Mouse (Mus musculus): ENCODE results near the gene Ppp1r1b.

Ppp1r1b gene

GRCm38 (mm10) chr11:98348083-98348961, at the start of gene Ppp1r1b:
Ppp1r1b (plus strand) TSS chr11:98348404.
- peak; percentile 78 for DNase-seq

- DNase-seq: peak; percentile 73
Observed at GRCm38 (mm10) chr11:98298484-98299205, 49.6 kb upstream of the Ppp1r1b start.

GRCm38 (mm10) chr11:98313790-98314323, 34.3 kb upstream of the Ppp1r1b start:
- DNase-seq: peak; percentile 89

DNA sequence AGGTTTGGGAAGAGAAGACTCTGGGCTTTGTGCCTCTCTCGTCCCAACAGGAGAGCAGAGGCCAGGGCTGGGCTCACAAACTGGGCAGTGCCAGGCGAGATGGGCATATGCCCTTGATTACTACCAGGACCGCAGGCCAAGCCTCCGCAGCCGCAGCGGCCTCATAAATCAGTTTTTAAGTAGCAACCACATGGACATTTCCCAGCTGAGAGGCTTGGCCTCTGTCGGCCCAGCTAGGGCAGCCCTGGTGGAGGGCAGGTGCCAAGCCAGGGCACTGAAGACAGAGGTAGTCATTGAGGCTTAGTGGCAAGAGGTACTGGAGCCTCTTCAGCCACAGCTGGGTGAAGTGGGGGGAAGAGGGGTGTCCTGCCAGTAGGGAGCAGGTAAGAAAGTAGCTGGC, 30.7 kb upstream of the Ppp1r1b start:
- DNase-seq: no peak

DNA sequence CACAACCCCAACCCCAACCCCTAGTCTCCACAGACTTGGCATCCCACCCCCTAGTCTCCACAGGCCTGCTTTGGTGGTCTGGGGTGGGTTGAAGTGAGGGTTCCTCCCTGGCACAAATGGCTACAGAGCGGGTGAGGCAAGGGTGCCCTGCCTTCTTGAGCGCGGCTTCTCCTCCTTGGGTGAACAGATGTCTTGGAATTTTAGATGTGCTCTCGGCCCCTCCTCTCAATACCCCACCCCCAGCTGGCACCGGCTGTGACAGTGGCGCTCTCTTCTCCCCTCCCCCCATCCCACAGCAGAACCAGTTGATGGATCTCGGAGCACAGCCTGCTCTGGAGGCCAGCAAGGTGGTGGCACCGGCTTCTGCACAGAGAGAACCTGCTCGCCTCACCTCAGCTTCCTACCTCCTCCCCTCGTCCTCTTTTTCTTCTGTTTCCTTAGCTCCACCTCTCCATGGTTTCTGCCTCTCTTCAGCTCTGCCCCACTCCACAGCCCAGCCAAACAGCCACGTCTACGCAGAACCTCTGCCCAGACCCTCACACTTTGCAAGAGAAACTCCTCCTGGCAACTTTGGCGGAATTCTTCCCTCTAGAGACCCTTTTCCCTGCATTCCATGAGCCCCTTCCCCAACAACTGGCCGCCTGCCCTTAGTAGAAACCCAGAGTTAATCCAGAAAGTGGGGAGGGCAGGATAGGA, 29.6 kb upstream of the Ppp1r1b start:
- DNase-seq: no peak

DNA sequence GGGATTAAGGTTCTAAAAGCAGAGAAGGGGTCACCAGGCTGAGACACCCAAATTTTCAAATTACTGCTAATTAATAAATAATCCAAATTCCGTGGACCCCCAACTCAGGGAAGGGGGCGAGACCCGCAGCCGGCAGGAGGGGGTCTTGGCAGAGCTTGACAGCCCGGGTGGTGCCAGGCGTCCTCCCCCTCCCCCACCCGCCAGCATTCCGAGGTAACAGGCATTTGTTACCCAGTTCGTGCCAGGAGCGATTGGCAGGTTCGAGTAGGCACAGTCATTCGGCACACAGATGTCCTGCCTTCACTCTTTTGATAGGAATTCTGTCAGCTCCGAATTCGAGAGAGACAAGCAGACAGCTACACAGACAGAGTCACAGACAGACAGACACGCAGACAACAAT, 29.1 kb upstream of the Ppp1r1b start:
- DNase-seq: no peak

- DNase-seq: no peak
Observed at GRCm38 (mm10) chr11:98319544-98319943, 28.7 kb upstream of the Ppp1r1b start.

DNA sequence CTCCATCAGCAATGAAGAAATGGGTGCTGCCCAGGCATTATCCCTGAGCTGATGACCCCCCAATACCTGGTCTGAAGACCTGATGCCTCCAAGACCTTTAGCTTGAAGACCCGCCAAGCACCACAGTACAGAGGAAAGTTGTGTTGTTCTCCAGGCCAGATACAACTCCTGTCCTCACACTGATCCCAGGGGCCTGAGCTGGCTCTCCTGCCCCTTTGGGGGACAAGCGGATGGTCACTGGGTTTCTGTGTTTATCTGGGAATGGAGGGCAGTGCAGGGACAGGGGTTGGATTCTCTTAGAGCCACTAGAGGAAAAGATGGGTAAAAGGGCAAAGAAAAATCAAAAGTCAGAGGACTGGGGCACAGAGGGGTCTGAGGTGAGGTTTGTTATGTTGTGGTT, 28.3 kb upstream of the Ppp1r1b start:
- DNase-seq: no peak

DNA sequence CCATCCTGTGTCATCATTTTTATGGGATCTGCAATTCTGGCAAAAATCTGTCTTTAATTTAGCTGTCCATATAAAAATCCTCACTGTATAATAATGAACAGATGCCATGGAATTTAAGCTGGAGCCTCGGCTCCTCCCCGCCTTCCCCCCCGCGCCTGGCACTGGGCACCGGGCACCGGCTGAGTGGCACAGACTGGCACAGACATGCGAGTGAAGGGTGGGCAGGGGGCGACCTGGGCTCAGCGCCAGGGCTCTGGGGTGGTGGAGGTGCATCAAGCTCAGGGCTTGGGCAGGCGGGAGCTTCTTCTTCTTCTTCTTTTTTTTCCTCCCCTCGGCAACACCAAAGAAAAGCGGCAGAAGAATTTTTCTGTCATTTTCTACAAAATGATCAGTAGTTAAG, 27.8 kb upstream of the Ppp1r1b start:
- no peak for DNase-seq

DNA sequence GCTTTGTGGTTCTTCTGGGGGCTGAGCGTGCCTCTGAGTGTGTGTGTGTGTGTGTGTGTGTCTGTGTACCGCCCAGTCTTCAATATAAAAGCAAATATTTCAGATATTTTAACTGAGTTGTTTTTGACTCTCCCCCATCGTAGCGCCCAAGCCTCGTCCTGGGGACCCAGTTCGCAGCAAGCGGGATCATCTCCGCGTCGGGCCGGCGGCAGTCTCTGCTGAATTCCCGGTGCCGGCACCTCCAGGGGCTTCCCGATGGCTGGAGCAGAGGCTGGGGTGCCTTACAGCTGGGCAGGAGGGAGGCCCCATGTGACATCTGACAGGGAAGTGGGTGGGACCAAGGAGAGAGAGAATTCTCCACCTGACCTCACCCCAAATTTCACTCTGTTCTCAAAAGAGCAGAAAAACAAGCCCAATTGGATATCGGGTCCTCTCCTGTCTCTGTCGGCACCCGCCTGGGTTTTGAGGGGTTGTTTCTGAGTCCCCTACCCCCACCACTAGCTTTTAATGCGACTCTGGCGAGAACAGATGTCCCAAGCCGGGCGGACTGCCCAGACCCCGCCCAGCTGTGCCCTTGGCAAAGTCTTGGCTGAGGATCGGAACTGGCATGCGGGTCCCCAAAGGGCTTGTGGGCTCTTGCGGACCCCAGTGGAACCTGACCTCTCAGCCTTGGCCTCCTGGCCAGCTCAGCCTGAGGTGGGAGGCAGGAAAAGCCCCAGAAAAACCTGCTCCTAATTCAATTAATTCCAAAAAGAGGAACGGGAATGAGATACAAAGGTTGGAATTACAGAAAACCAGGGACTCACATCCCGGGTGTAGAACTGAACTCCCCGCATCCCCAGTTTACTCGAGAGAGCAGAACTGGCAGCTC, 27.2 kb upstream of the Ppp1r1b start:
- peak; percentile 52 for DNase-seq

DNA sequence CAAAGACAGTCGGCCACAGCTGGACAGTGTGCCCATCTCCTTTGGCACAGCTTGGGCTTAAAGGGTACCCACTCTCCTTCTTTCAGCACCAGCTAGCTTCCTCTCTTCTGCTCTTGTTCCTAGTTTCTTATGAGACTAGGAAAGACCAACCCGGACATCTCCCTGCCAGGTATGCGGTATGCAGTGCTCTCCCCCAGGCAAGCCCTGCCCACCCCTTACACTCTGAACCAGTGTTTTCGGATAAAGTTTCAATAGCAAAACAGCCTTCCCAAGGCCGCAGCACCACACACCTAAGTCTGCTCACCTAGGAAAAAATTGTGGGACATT, 26.6 kb upstream of the Ppp1r1b start:
- no peak for DNase-seq

DNA sequence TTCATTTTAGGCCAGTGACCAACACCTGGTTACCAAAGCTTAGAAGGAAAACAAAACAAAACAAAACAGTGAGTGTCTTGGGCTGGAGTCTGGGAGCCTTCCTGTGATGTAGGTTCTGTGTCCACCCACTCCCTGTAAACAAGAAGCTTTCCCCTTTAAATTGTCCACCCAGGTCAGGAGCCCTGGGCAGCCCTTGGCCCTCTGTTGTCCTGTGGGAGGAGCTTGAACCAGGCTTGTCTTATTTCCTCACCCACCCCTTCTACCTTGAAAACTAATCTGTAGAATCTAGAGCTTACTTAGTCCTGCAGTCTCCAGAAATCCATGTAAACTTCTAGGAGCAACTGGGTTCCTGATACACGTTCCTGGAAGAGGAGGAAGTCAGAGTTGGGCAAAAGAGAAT, 26.0 kb upstream of the Ppp1r1b start:
- DNase-seq: no peak

GRCm38 (mm10) chr11:98323136-98323866, 24.9 kb upstream of the Ppp1r1b start:
- DNase-seq: no peak

DNA sequence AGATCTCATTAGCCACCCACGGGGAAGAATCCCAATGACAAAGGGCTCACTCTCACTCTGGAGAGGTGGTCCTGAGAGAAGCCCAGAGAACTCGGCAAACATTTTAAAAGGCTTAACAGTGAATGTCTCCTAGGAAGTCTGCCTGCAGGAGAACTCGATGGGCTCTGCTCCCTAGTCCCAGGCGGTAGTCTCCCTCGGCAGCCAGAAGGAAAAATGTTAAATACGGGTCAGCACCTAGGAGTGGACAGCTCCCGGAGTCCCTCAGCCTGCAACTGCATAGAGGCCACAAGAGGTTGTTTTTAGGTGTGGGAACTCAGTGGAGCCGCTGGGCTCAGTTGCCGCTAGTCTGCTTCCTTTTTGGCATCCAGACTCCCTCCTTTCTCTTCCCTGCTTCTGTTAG, 24.3 kb upstream of the Ppp1r1b start:
- DNase-seq: peak; percentile 63

DNA sequence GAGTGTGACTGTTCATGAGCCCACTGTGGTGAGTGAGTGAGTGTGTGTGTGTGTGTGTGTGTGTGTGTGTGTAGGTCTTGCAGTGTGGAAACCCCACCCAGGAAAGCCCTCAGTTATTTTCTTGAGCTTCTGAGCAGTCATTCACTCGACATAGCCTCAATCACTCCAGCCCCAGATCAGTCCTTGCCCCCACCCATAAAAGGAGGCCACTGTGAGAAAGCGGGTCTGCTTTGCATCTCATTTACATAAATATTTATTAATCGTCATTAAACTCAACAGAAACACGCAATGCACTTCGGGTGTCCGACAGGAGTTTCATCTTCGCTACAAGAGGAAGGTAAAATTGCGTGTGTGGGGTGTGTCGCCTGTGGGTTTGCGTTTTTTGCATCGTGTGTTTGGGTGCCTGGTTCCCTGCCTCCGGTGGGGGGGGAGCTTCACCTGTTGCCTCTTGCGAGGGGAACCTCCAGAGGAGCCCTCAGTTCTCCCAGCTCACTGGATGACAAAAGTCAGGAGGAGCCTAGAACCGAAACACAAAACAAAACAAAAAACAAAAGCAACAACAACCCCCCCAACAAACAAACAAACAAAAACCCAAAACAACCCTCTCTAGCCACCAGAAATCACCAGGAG, 22.9 kb upstream of the Ppp1r1b start:
- DNase-seq: no peak

DNA sequence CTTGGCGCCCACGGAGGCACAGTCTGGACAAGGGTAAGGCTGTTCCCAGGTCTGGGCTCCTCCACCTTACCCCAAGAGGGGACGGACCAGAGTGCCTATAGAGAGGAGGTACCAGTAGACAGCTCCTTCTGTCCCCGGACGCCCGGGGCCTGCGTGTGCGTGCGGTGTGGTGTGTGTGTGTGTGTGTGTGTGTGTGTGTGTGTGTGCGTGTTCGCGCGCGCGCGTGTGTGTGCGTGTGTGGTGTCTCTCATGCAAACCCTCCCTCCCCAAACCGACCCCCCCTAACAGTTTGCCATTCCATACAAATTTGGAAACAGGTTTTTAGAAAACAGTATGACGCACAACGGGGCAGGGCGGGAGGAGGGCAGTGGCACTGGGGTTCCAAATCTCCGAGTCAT, 22.4 kb upstream of the Ppp1r1b start:
- DNase-seq: no peak

DNA sequence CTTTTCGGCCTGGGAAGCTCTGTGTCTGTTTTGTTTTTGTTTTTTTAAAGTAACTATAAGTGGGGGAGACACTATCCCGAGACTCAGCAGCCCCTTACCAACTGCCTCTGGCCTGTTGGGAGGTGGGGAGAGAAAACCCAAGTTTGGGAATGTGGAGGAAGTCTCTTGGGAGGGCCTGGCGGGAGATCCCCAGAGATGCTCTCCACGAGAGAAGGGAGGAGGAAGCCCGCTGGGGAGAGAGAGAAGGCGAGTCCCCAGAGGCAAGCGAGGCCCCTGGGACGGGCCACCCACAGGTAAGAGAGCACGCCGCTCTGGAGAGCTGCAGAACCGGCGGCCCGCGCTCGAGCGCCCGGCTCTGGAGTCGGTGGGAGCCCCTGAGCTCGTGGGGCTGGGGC, 21.5 kb upstream of the Ppp1r1b start:
- no peak for DNase-seq

DNA sequence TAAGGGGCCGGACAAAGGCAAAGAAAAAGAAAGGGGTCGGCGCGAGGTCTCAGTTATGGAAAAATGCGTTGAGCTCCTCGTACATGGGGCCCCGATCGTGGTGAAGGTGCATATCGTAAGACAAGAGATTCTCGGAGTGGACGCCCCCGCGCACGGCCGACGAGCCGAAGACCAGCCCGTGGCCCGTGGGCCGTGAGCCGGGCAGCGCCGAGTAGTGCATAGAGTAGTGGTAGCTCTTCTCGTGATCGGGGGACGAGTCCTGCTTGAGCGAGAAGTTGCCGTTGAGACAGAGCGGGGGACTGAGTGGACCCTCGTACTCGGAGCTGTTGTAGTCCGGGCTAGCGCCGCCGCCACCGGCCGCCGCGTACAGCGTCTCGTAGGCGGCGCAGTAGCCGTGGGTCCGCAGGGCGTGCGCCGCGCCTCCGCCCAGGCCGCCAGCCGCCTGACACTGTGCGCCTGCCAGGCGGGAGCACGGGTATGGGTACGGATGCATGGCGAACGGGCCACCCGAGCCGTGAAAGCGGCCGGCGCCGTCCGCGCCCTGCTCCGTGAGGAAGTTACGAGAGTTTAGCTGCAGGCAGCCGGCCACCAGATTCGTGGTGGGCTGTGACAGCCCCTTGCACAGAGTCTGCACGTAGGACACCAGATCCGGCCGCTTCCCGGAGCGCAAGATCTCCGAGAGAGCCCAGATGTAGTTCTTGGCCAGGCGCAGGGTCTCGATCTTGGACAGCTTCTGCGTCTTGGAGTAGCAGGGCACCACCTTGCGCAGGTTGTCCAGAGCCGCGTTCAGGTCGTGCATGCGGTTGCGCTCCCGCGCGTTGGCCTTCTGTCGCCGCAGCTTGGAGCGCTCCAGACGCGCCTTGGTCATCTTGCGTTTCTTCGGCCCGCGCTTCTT, 20.8 kb upstream of the Ppp1r1b start:
- peak; percentile 50 for DNase-seq

- DNase-seq: peak; percentile 43
Observed at GRCm38 (mm10) chr11:98328031-98328370, 20.2 kb upstream of the Ppp1r1b start.

DNA sequence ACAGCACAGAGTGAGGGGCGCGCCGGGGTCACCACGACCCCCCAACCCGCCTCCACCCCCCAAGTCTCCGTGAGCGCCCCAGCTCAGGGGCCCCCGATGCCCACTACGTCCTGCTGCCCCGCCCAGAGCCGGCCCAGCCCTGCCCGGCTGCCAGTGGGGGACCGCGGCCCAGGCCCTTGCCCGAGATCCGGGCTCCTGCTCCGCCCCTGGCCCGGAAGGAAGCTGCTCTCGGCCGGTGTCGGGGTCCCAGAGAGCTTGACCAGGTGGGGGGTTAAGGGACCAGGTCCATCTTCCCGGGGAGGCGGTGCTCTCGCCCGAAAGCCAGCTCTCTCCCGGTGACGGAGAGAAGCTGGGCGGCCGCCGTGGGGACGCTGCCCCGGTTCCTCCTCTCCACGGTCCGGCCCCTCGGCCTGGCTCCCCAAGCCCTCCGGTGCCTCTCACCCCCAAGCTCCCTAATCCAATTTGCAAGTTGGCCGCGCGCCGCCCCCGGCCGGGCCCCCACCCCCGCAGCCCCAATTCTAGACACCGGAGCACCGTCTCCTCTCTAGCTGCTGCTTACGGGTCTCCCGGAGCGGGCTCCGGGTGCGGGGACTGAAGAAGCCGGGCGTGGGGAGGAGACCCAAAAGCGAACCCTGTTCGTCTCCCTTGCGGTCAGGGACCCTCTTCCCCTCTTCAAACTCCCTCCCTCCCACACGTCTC, 19.7 kb upstream of the Ppp1r1b start:
- DNase-seq: no peak
